Mouse (Mus musculus) E14TG2a.4 (cell line): ENCODE results near the gene Jmjd8.

Source experiments
- H3K27me3 ChIP-seq: 2 replicates; pipeline ENCODE4 v1.6.1; 2014; ENCODE audit warnings: low read length, control low read depth; ENCODE audit not compliant: insufficient read depth
- H3K36me3 ChIP-seq: 2 replicates; pipeline ENCODE4 v1.6.1; 2014; ENCODE audit warnings: low read length, control low read depth; ENCODE audit not compliant: insufficient read depth
- H3K4me1 ChIP-seq: replicated peaks from 2 replicates; pipeline ENCODE4 v1.6.1; 2014; ENCODE audit warnings: low read depth, low read length, control low read depth
- H3K4me3 ChIP-seq: replicated peaks from 2 replicates; pipeline ENCODE4 v1.5.1; 2014; ENCODE audit warnings: mild to moderate bottlenecking, low read length
- H3K9me3 ChIP-seq: 2 replicates; pipeline ENCODE4 v1.6.1; 2014; ENCODE audit warnings: low read length, control low read depth
- CTCF ChIP-seq: conservative IDR thresholded peaks from 2 replicates; pipeline ENCODE4 v1.5.1; 2014; ENCODE audit warnings: low read length
- NANOG ChIP-seq: IDR thresholded peaks from 2 replicates; pipeline ENCODE4 v1.6.1; 2014; ENCODE audit warnings: borderline replicate concordance, low read length, mixed read lengths
- POU5F1 ChIP-seq: IDR thresholded peaks from 2 replicates; pipeline ENCODE4 v1.6.1; 2014; ENCODE audit warnings: low read length, borderline replicate concordance

Gene Jmjd8

GRCm38 (mm10) chr17:25834595-25835222, 6.0 kb downstream of the Jmjd8 start:
- peaks cover 76% of the 10 kb centered on the region for H3K4me1 ChIP-seq
- H3K4me3 ChIP-seq, result peak overlapping the region; percentile 95
- H3K27me3 ChIP-seq, result peaks cover 11% of the 10 kb centered on the region
- H3K9me3 ChIP-seq, result no peaks in the 10 kb centered on the region
- no peak for TF ChIP-seq POU5F1
- no peak for TF ChIP-seq NANOG
- no peak for TF ChIP-seq CTCF
- H3K36me3 ChIP-seq, result peaks cover 73% of the 10 kb centered on the region

GRCm38 (mm10) chr17:25835301-25835700, 6.6 kb downstream of the Jmjd8 start:
- Histone ChIP-seq H3K27me3 (peaks cover 11% of the 10 kb centered on the region), H3K4me1 (peaks cover 70% of the 10 kb centered on the region), H3K36me3 (peaks cover 73% of the 10 kb centered on the region), H3K4me3 (peak overlapping the region; percentile 95; the same call in 1 of the 2 replicates), H3K9me3 (no peaks in the 10 kb centered on the region)
- no peak for TF ChIP-seq NANOG
- TF ChIP-seq CTCF, result no peak
- no peak for TF ChIP-seq POU5F1

- Histone ChIP-seq H3K36me3 (peaks cover 73% of the 10 kb centered on the region), H3K27me3 (peaks cover 11% of the 10 kb centered on the region), H3K9me3 (no peaks in the 10 kb centered on the region), H3K4me3 (peak overlapping the region; percentile 72; the same call in 1 of the 2 replicates), H3K4me1 (peaks cover 65% of the 10 kb centered on the region)
- TF ChIP-seq NANOG (no peak), POU5F1 (no peak), CTCF (no peak)
Measured at GRCm38 (mm10) chr17:25835816-25836215, 7.1 kb downstream of the Jmjd8 start.

GRCm38 (mm10) chr17:25836397-25837075, 7.9 kb downstream of the Jmjd8 start:
- Histone ChIP-seq H3K9me3 (no peaks in the 10 kb centered on the region), H3K4me3 (peak overlapping the region; percentile 72), H3K36me3 (peaks cover 73% of the 10 kb centered on the region), H3K27me3 (peaks cover 11% of the 10 kb centered on the region), H3K4me1 (peaks cover 60% of the 10 kb centered on the region)
- TF ChIP-seq NANOG (no peak), CTCF (no peak), POU5F1 (no peak)

GRCm38 (mm10) chr17:25837076-25837410, 8.4 kb downstream of the Jmjd8 start, which contains the start of gene Rhbdl1:
TSS of gene Rhbdl1 (minus strand) at chr17:25837295.
- no peak for TF ChIP-seq NANOG
- TF ChIP-seq POU5F1, result no peak
- TF ChIP-seq CTCF, result no peak

GRCm38 (mm10) chr17:25837533-25837932, 8.9 kb downstream of the Jmjd8 start:
- TF ChIP-seq POU5F1 (no peak), NANOG (no peak), CTCF (no peak)
- peaks cover 77% of the 10 kb centered on the region for H3K36me3 ChIP-seq
- peak overlapping the region; percentile 72; the same call in 1 of the 2 replicates for H3K4me3 ChIP-seq
- H3K27me3 ChIP-seq, result peaks cover 11% of the 10 kb centered on the region
- peaks cover 57% of the 10 kb centered on the region for H3K4me1 ChIP-seq
- no peaks in the 10 kb centered on the region for H3K9me3 ChIP-seq

More at GRCm38 (mm10) chr17:25837076-25837410, 8.4 kb downstream of the Jmjd8 start, which contains the start of gene Rhbdl1:
- H3K36me3 ChIP-seq, result peaks cover 73% of the 10 kb centered on the region
- H3K4me3 ChIP-seq, result peak within 1 kb of the TSS; percentile 72
- no peaks in the 10 kb centered on the region for H3K9me3 ChIP-seq
- peaks cover 11% of the 10 kb centered on the region for H3K27me3 ChIP-seq
- peaks cover 59% of the 10 kb centered on the region for H3K4me1 ChIP-seq

GRCm38 (mm10) chr17:25838904-25839303, 10.2 kb downstream of the Jmjd8 start:
- H3K9me3 ChIP-seq, result no peaks in the 10 kb centered on the region
- H3K4me3 ChIP-seq, result no peak overlapping the region
- no peak for TF ChIP-seq CTCF
- H3K4me1 ChIP-seq, result peaks cover 63% of the 10 kb centered on the region
- H3K27me3 ChIP-seq, result peaks cover 11% of the 10 kb centered on the region
- H3K36me3 ChIP-seq, result peaks cover 86% of the 10 kb centered on the region

GRCm38 (mm10) chr17:25839455-25840235, 11.0 kb downstream of the Jmjd8 start:
- peaks cover 80% of the 10 kb centered on the region for H3K36me3 ChIP-seq
- TF ChIP-seq POU5F1, result no peak
- TF ChIP-seq CTCF, result no peak
- TF ChIP-seq NANOG, result no peak
- peaks cover 11% of the 10 kb centered on the region for H3K27me3 ChIP-seq
- peaks cover 58% of the 10 kb centered on the region for H3K4me1 ChIP-seq
- H3K4me3 ChIP-seq, result no peak overlapping the region
- no peaks in the 10 kb centered on the region for H3K9me3 ChIP-seq
